Mouse (Mus musculus): Measurements from ENCODE around the gene 1700113H08Rik. TPM values are rescaled to one million over a fixed set of nuclear protein-coding genes. Genes with fewer than 3 reads are reported as not detected.

The 1700113H08Rik gene
- polyA plus RNA-seq (2014; fragmentation: Nextera tagmentation; extraction: Ambion mirVana) = 0.55 TPM in 1 of 2 replicates, not detected in the other

DNA sequence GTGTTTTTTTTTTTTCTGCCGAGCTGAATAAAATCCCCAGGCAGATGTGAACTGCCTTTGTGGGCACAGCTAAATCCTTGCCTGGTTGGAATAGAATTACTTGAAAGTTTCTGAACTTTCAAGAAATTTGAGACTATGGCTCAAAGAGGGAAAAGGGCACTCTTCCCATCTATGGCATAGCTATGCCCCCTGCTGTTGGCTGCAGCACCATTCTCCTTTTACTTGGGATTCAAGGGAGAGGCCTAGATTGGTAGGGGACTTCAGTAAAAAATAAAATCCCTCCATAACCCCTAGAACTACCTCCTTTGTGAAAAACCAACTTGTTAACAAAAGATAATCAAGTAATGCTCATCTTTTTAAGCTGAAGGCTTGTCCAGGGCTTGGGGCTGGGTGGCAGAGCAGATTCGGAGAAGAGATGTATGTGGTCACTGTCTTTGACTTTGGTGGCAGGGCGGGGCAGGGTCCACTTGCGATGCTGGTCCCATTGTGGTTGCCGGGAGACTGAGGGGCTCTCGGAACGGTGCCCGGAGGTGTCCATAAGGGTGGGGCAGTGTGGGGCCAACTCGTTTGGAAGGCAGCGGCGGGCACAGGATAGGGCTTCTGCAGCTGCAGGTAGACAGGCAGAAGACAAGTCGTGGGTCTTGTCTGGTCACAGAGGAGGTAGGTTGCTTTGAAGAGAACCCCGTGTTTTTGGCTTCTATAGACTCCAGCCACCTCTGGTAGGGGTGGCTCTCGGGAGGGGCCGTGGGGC, at the start of gene 1700113H08Rik:
Gene 1700113H08Rik, plus strand, starts transcription at position 546 of the 751 bp plus-strand sequence.
- H3K4me3 ChIP-seq (ENCODE audit: low read depth, low read length) = peak within 1 kb of the TSS; percentile 47
- H3K9me3 ChIP-seq (ENCODE audit: control insufficient read depth, low read length) = no peaks in the 10 kb centered on the region
- no peaks in the 10 kb centered on the region for H3K36me3 ChIP-seq (ENCODE audit: control insufficient read depth, insufficient read depth, low read length)
- ATAC-seq (ENCODE audit: low read depth) = no peak; the same call in 1 of the 2 replicates
- H3K27me3 ChIP-seq (ENCODE audit: control insufficient read depth, insufficient read depth, low read length) = no peaks in the 10 kb centered on the region
- H3K9ac ChIP-seq (replicated peaks; ENCODE audit: low read depth, low read length) = peak within 1 kb of the TSS; percentile 65
- H3K4me1 ChIP-seq (ENCODE audit: control insufficient read depth, insufficient read depth, low read length) = peaks cover 4% of the 10 kb centered on the region
- H3K27ac ChIP-seq (ENCODE audit: low read depth, low read length) = peak within 1 kb of the TSS; percentile 80
- H3K4me2 ChIP-seq (ENCODE audit: low read depth, low read length) = peak within 1 kb of the TSS; percentile 77
- 4% methylated on average over 15 of the region's 15 CpGs for WGBS

DNA sequence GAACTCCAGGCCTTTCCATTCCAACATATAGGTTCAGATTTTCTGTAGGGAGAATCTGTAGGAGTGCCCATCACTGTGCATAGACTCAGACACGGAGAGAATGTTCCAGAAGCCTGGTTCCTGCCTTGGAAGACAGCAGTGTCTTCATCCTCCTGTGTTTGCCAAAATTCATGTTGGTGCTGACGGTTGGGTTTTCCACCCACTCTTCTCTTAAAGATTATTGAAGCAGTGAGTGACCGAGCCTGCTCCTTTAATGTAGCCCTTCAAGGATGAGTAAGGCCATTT, 49.7 kb upstream of the 1700113H08Rik start:
- Histone ChIP-seq H3K4me1 (ENCODE audit: control insufficient read depth, insufficient read depth, low read length) (no peaks in the 10 kb centered on the region), H3K27me3 (ENCODE audit: control insufficient read depth, insufficient read depth, low read length) (no peaks in the 10 kb centered on the region), H3K36me3 (ENCODE audit: control insufficient read depth, insufficient read depth, low read length) (no peaks in the 10 kb centered on the region), H3K4me2 (ENCODE audit: low read depth, low read length) (no peak overlapping the region), H3K9me3 (ENCODE audit: control insufficient read depth, low read length) (no peaks in the 10 kb centered on the region), H3K4me3 (ENCODE audit: low read depth, low read length) (no peak overlapping the region), H3K27ac (ENCODE audit: low read depth, low read length) (no peak overlapping the region), H3K9ac (replicated peaks; ENCODE audit: low read depth, low read length) (no peak overlapping the region)
- WGBS = 91% methylated on average over 3 of the region's 3 CpGs
- no peak for ATAC-seq (ENCODE audit: low read depth)

GRCm38 (mm10) chr10:87012087-87012486, 45.8 kb upstream of the 1700113H08Rik start:
- Histone ChIP-seq H3K27ac (ENCODE audit: low read depth, low read length) (no peak overlapping the region), H3K9ac (replicated peaks; ENCODE audit: low read depth, low read length) (no peak overlapping the region), H3K4me1 (ENCODE audit: control insufficient read depth, insufficient read depth, low read length) (peaks cover 3% of the 10 kb centered on the region; the same call in 1 of the 2 replicates), H3K4me3 (ENCODE audit: low read depth, low read length) (no peak overlapping the region), H3K36me3 (ENCODE audit: control insufficient read depth, insufficient read depth, low read length) (no peaks in the 10 kb centered on the region), H3K27me3 (ENCODE audit: control insufficient read depth, insufficient read depth, low read length) (no peaks in the 10 kb centered on the region), H3K9me3 (ENCODE audit: control insufficient read depth, low read length) (no peaks in the 10 kb centered on the region), H3K4me2 (ENCODE audit: low read depth, low read length) (no peak overlapping the region)
- WGBS = 96% methylated on average over 7 of the region's 7 CpGs
- ATAC-seq (ENCODE audit: low read depth) = no peak

DNA sequence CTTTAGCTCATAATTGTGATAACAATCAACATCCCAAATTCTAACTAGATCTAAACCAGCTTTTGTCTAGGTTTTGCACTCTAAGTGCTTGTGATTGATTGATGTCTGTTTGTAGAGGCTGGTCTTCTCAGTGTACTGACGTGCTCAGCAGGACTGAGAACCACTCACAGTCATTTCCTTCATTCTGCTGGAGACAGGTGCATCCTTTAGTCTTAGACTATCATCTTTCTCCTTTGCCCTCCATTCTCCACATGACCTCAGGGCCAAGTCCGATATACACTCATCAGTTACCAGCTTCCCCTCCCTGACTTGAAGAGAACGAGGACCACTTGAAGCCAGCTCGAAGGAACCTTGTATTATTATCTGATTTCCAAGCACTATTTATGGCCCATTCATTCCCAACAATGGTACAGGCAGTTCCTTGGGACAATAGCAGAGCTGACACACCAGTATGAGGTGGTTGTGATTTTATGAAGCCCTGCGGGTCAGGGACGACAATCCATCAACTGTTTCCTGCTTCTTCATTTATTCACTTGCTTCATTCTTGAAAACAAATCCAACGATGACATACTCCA, 43.4 kb upstream of the 1700113H08Rik start:
- H3K4me1 ChIP-seq (ENCODE audit: control insufficient read depth, insufficient read depth, low read length) = peaks cover 3% of the 10 kb centered on the region; the same call in 1 of the 2 replicates
- H3K27me3 ChIP-seq (ENCODE audit: control insufficient read depth, insufficient read depth, low read length) = no peaks in the 10 kb centered on the region
- 29% methylated on average over 7 of the region's 7 CpGs for WGBS
- no peak overlapping the region for H3K4me2 ChIP-seq (ENCODE audit: low read depth, low read length)
- no peak for ATAC-seq (ENCODE audit: low read depth)
- H3K4me3 ChIP-seq (ENCODE audit: low read depth, low read length) = no peak overlapping the region
- H3K27ac ChIP-seq (ENCODE audit: low read depth, low read length) = no peak overlapping the region
- H3K36me3 ChIP-seq (ENCODE audit: control insufficient read depth, insufficient read depth, low read length) = no peaks in the 10 kb centered on the region
- H3K9me3 ChIP-seq (ENCODE audit: control insufficient read depth, low read length) = no peaks in the 10 kb centered on the region
- no peak overlapping the region for H3K9ac ChIP-seq (replicated peaks; ENCODE audit: low read depth, low read length)

DNA sequence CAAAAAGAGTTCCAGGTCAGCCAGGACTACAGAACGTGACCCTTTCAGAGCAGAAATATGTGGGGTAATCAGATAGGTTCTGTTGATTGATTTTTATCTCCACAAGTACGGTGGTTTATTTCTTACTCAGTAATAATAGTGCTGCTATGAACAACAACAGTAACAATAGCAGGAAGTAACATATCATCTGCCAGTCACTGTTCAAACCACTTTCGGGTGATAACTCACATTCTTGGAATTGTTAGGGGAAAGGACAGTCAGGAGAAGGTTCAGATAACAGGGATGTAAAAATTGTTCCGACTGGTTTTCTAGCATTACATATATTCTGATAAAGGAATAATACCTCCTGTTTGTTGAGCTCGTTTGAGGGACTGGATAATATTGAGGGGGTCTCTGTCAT, 42.4 kb upstream of the 1700113H08Rik start:
- no peak overlapping the region for H3K27ac ChIP-seq (ENCODE audit: low read depth, low read length)
- no peak overlapping the region for H3K9ac ChIP-seq (replicated peaks; ENCODE audit: low read depth, low read length)
- 68% methylated on average over 5 of the region's 5 CpGs for WGBS
- no peaks in the 10 kb centered on the region for H3K36me3 ChIP-seq (ENCODE audit: control insufficient read depth, insufficient read depth, low read length)
- H3K4me2 ChIP-seq (ENCODE audit: low read depth, low read length) = no peak overlapping the region
- no peaks in the 10 kb centered on the region for H3K9me3 ChIP-seq (ENCODE audit: control insufficient read depth, low read length)
- H3K27me3 ChIP-seq (ENCODE audit: control insufficient read depth, insufficient read depth, low read length) = no peaks in the 10 kb centered on the region
- ATAC-seq (ENCODE audit: low read depth) = no peak
- no peak overlapping the region for H3K4me3 ChIP-seq (ENCODE audit: low read depth, low read length)
- H3K4me1 ChIP-seq (ENCODE audit: control insufficient read depth, insufficient read depth, low read length) = peaks cover 3% of the 10 kb centered on the region; the same call in 1 of the 2 replicates

- no peak overlapping the region for H3K4me2 ChIP-seq (ENCODE audit: low read depth, low read length)
- H3K9me3 ChIP-seq (ENCODE audit: control insufficient read depth, low read length) = no peaks in the 10 kb centered on the region
- H3K27ac ChIP-seq (ENCODE audit: low read depth, low read length) = no peak overlapping the region
- peaks cover 3% of the 10 kb centered on the region; the same call in 1 of the 2 replicates for H3K4me1 ChIP-seq (ENCODE audit: control insufficient read depth, insufficient read depth, low read length)
- no peak overlapping the region for H3K9ac ChIP-seq (replicated peaks; ENCODE audit: low read depth, low read length)
- peak; percentile 55; the same call in 1 of the 2 replicates for ATAC-seq (ENCODE audit: low read depth)
- no peak overlapping the region for H3K4me3 ChIP-seq (ENCODE audit: low read depth, low read length)
- H3K36me3 ChIP-seq (ENCODE audit: control insufficient read depth, insufficient read depth, low read length) = no peaks in the 10 kb centered on the region
- WGBS = 15% methylated on average over 9 of the region's 9 CpGs
- H3K27me3 ChIP-seq (ENCODE audit: control insufficient read depth, insufficient read depth, low read length) = no peaks in the 10 kb centered on the region
Observed at GRCm38 (mm10) chr10:87016151-87016692, 41.6 kb upstream of the 1700113H08Rik start.

DNA sequence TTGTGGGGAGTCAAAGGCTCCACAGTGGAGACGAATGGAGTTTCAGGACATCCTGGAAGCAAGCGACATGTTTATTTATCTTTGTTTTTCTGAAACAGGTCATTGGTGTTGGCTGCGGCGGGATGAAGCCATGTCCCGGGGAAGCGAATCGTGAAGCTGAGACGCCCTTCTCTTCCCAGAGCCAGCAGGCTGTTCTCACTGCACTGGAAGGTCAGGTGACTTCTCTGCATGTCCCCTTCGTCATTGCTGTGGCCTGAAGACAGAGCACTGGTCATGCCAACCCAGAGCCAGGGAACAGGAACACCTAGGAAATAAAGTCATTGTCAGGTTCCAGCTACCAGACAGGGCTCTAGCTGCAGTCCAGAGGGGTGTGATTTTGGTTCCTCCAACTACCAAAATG, 39.0 kb upstream of the 1700113H08Rik start:
- H3K4me2 ChIP-seq (ENCODE audit: low read depth, low read length) = no peak overlapping the region
- H3K4me1 ChIP-seq (ENCODE audit: control insufficient read depth, insufficient read depth, low read length) = peaks cover 3% of the 10 kb centered on the region; the same call in 1 of the 2 replicates
- H3K27me3 ChIP-seq (ENCODE audit: control insufficient read depth, insufficient read depth, low read length) = no peaks in the 10 kb centered on the region
- no peak overlapping the region for H3K4me3 ChIP-seq (ENCODE audit: low read depth, low read length)
- 67% methylated on average over 9 of the region's 9 CpGs for WGBS
- no peak overlapping the region for H3K27ac ChIP-seq (ENCODE audit: low read depth, low read length)
- no peak for ATAC-seq (ENCODE audit: low read depth)
- no peaks in the 10 kb centered on the region for H3K9me3 ChIP-seq (ENCODE audit: control insufficient read depth, low read length)
- H3K9ac ChIP-seq (replicated peaks; ENCODE audit: low read depth, low read length) = no peak overlapping the region
- no peaks in the 10 kb centered on the region for H3K36me3 ChIP-seq (ENCODE audit: control insufficient read depth, insufficient read depth, low read length)

DNA sequence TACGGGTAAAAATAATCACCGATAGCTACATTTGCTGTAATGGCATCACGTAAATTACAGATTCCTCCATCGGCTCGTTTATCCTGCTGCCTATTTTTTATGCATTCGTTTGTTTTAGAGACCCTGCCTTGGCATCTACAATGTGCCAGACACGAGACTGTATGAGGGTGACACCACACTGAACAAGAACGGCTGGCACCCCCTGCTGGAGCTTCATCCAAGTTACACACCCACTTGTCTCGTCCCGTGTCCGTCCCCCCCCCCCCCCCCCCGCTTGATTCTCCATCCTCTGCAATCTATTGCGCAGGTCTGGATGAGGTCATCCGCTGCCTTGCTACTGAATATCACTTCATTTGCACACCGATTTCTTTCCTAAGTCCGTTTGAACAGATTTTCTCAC, 37.1 kb upstream of the 1700113H08Rik start:
- H3K27me3 ChIP-seq (ENCODE audit: control insufficient read depth, insufficient read depth, low read length) = no peaks in the 10 kb centered on the region
- ATAC-seq (ENCODE audit: low read depth) = peak; percentile 53; the same call in 1 of the 2 replicates
- 58% methylated on average over 14 of the region's 16 CpGs for WGBS
- H3K9ac ChIP-seq (replicated peaks; ENCODE audit: low read depth, low read length) = no peak overlapping the region
- H3K27ac ChIP-seq (ENCODE audit: low read depth, low read length) = no peak overlapping the region
- H3K4me1 ChIP-seq (ENCODE audit: control insufficient read depth, insufficient read depth, low read length) = peaks cover 3% of the 10 kb centered on the region; the same call in 1 of the 2 replicates
- H3K4me2 ChIP-seq (ENCODE audit: low read depth, low read length) = no peak overlapping the region
- no peak overlapping the region for H3K4me3 ChIP-seq (ENCODE audit: low read depth, low read length)
- no peaks in the 10 kb centered on the region for H3K9me3 ChIP-seq (ENCODE audit: control insufficient read depth, low read length)
- no peaks in the 10 kb centered on the region for H3K36me3 ChIP-seq (ENCODE audit: control insufficient read depth, insufficient read depth, low read length)

DNA sequence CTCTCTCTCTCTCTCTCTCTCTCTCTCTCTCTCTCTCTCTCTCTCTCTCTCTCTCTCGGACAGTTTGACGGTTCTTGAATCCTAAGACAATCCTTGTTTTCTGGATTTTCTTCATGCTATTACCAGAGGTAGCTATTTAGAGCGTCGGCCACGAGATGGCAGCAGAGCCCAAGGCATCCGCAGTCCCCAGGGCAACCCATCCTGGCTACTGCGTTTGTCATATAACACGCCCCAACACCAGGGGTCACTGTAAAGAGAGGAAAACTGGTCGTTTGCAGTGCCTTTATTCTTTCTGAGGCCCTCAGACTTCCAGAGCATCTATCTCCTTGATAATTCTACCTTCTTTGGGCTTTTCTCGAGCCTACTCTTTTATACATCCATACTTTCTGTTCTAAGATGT, 33.0 kb upstream of the 1700113H08Rik start:
- Histone ChIP-seq H3K4me2 (ENCODE audit: low read depth, low read length) (no peak overlapping the region), H3K27ac (ENCODE audit: low read depth, low read length) (no peak overlapping the region), H3K36me3 (ENCODE audit: control insufficient read depth, insufficient read depth, low read length) (no peaks in the 10 kb centered on the region), H3K27me3 (ENCODE audit: control insufficient read depth, insufficient read depth, low read length) (no peaks in the 10 kb centered on the region), H3K9me3 (ENCODE audit: control insufficient read depth, low read length) (no peaks in the 10 kb centered on the region), H3K4me3 (ENCODE audit: low read depth, low read length) (no peak overlapping the region), H3K4me1 (ENCODE audit: control insufficient read depth, insufficient read depth, low read length) (no peaks in the 10 kb centered on the region), H3K9ac (replicated peaks; ENCODE audit: low read depth, low read length) (no peak overlapping the region)
- WGBS = 2% methylated on average over 9 of the region's 10 CpGs
- ATAC-seq (ENCODE audit: low read depth) = peak; percentile 96
